Mouse (Mus musculus): ENCODE results near the gene Gm4792. TPM values are rescaled to one million over a fixed set of nuclear protein-coding genes. Genes with fewer than 3 reads are reported as not detected.

The Gm4792 gene
- total RNA-seq, 2 experiments from 2014 or later: not detected

DNA sequence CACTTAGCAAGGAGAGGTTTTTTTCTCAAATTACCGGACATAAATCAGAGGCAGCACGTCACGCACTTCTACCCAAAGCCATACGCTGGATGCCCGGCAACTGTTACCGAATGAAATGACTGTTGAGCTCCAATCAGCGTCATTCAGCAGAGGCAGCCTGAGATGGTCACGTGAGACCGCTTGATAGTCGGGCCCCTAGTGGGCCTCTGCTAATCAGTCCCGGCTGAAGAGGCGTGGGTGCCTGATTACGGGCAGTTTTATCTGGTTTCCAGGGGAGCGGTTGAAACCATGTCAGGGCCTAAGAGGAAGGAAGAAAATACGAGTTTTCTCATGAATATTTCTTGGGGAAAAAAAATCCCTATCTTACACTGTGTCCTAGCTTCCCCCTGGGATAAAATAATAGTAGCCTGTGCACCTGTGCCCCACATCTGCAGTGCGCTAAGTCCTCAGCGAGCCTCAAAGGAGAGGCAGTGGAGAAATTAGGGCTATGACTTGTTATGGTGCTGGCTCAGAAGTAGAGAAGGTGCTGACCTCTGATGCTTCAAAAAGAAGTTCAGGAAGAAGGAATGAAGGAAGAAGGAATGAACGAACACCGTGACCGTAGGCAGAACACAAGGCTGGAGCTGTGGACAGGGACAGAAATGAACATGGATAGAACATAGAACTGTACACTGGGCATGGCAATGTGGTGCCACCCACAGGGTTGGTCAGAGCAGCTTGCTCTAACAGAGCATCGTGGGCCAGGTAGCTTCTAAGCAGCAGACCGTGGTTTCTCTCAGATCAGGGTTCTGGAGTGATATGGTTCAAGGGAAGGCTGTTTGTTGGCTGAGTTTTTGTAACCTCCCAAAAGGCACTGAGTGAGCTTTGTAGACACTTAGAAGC is 48.7 kb downstream of the Gm4792 start:
- DNase-seq (ENCODE audit: low spot score in 2 of 2): peak; percentile 35 to 45
- intact Hi-C loops (cut with DNase I): no loop called here

DNA sequence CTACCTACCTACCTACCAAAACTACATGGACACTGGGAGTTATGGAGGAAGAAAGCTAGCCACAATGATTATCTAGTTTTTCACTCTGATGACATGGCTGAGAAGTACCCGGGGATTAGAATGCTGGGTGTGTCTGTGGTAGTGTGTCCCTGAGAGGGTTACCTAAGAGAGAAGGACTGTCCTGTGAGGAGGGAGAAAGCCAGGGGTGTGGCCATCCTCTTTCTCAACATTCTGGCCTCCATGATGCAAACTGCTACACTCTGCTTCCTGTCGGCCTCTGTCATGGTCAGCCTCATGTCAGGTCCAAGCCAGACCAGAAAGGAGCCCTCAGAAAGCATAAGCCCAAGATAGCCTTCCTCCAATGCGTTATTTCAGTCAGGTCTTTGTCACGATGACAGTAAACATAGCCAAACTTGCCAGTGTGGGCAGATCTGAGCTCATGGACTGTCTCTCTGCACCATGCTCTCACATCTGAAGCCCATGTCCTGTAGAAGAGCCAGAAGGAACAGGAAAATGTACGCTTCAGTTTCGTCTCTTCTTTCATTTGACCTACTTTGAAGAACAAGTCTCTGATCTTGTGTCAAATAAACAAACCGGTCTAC is 50.7 kb downstream of the Gm4792 start:
- no peak for DNase-seq (ENCODE audit: low spot score in 2 of 2)

More for the DNA sequence above, 50.7 kb downstream of the Gm4792 start:
- intact Hi-C loops (cut with DNase I): no loop called here

Other genes starting within 250 kb of the Gm4792 start
- gene Nr2c1, start 150.7 kb downstream of the Gm4792 start, total RNA-seq (2021): 1 to 10 TPM; 8.1 to 8.5 TPM
- gene Ndufa12, start 100.0 kb downstream of the Gm4792 start, total RNA-seq (2021): 100 to 1,000 TPM; 208 to 229 TPM
- 10 to 100 TPM; 18.5 to 22.5 TPM for gene Tmcc3, start 13.2 kb upstream of the Gm4792 start, total RNA-seq (2021)

Measured in left cerebral cortex, postnatal 14 days (tissue).